Mouse (Mus musculus) kidney, adult 9 months (tissue): ENCODE data around the gene Pde2a.

Source experiments
- DNase-seq: peaks from one replicate; pipeline ENCODE4 v3.0.0; 2022

Pde2a gene

DNA sequence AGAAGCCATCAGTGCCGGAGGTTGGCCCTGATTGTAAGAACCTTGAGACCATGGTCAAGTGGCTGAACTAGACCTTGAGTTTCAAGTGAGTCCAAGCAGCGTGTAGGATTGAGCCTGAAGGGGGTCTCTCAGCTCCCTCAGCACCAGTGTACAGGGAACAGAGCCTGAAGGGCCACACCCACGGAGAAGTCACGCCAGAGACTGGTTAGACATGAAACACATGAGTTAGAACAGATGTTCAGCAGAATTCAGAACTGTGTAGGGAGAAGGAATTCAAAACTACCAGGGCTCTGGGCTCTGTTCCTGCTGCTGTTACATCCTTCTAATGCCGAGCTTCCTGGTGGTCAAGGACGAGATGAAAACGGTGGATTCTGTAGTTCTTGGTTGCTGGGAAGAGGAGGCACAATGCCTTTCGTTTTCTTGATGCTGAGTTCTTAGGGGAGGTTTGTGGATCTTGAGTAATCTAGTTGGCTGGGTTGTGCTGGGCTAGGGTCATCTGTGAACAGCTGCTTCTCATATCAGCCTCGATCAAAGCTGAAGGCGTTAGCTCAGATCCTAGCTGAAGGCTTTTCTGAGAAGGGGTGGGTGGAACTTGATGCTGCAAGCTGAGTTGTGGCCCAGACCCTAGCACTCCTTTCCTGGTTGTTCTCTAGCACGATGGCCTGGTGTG, 11.1 kb upstream of the Pde2a start, which contains the start of gene Gm45837:
Gene Gm45837, plus strand, starts transcription at position 620 of the 670 bp plus-strand sequence.
- no peak for DNase-seq

GRCm38 (mm10) chr7:101412796-101413195, 8.7 kb upstream of the Pde2a start:
- DNase-seq, result peak; percentile 85

DNA sequence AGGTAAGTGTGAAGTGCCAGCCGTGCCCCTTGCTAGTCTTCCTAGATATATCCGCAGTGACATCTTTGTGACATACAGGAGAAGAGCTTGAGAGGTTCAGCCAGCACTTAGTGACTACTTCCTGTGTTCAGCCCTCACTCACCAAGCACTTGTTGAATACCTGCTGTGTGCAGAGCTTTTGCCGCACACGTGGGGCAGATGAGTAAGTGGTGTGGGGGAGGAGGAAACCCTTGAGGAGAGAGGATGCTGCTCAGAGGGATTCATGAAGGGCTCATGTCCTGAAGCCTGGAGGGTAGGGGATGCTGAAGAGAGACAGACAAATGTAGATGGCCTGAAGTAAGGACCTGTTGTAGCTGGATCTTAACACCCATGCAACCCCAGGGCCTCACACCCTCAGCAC, 7.3 kb upstream of the Pde2a start:
- DNase-seq, result no peak

GRCm38 (mm10) chr7:101414661-101415511, 6.6 kb upstream of the Pde2a start:
- no peak for DNase-seq

GRCm38 (mm10) chr7:101415512-101416100, 5.9 kb upstream of the Pde2a start:
- no peak for DNase-seq

GRCm38 (mm10) chr7:101416391-101416790, 5.1 kb upstream of the Pde2a start:
- DNase-seq, result no peak

DNA sequence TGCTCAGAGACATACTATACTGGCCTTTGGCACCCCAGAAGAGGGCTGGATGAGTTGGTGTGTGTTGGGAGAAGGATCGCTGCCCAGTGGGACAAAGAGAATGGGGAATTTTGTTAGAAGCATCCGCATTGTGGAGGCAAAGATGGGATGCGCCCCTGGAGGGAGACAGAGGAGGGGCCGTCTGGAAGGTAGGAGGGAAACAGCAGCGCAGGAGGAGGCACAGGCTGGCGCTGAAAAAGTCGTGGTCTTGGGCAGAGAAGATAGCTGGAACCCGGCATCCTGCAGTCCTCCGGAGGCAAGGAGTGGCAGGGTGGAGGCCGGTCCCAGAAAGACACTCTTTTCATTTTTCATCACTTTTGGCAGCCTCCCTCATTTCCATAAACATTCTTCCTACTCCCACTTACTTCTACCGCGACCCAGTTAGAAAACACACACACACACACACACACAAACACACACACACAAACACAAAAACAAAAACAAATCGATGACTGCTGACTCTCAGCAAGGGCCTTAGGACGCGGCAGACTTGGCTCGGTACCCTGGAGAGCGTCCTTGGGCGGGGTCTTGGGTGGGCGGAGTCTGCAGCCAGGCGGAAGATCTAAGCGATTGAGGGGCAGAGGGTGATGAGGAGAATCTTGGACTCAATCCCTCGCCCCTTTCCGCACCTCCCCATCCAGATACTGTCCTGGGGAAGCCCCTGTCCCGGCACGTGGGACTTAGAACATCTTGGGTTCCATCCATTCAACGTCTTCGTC, 2.3 kb upstream of the Pde2a start:
- DNase-seq, result no peak

- no peak for DNase-seq
These were observed 578 bp downstream of the Pde2a start for GRCm38 (mm10) chr7:101422069-101422468.

- no peak for DNase-seq
These were observed 1.2 kb downstream of the Pde2a start for GRCm38 (mm10) chr7:101422646-101423045.

DNA sequence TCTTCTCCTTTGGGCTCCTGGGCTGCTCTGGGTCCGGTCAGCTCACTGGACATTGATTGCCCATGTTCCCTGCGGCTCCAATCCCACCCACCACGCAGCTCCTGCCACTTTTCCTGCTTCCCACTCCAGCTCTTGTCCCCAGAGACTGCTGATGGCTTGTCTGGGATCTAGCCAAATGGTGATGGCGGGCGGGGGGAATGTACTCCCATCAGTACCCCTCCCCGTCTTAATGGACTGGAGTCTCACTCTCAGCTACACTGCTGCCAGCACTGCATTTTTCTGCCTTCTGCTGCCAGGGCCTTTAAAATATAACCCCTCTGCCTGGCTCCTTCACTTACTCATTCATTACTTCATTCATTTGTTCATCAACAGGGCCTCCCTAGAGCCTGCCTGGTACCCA, 2.5 kb downstream of the Pde2a start:
- no peak for DNase-seq

DNA sequence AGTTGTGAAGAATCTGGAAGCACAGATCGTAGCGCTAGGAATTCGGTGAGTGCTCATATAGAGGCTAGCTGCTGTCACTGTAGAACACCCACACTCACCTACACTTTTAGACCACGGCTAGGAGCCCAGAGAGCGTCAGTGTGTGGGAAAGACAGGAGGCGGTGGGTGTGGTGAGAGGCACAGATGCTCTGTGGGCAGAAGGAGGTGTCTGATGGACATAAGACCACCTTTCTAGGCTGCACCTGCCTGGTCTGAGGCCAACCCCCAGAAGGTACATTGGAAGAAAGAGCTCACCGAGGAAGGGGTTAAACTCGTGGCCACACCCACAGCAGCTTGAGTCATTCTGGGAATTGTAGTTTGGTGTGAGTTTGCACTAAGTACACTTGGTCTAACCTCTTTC, 5.2 kb downstream of the Pde2a start:
- no peak for DNase-seq

DNA sequence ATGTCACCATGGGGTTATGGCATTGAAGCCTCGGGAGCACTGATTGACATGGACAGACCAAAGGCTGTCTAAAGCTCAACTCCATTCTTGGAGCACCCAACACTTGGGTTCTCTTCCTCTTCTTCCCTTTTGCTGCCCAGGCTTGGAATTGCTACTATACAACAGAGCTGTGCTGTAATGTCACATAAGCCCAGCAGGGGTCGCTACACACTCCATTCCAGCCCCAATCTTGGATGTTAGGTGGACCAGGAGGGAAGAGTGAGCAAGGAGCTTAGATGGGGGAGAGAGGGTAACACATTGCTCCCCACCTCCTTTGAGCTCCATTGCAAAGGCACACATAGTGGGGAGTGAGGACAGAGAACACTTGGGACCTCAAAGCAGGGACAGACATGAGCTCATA, 6.2 kb downstream of the Pde2a start:
- DNase-seq, result peak; percentile 27

- no peak for DNase-seq
These were observed 13.5 kb downstream of the Pde2a start for GRCm38 (mm10) chr7:101435038-101435437.

GRCm38 (mm10) chr7:101437876-101438275, 16.4 kb downstream of the Pde2a start:
- no peak for DNase-seq

- no peak for DNase-seq
These were observed 21.6 kb downstream of the Pde2a start for GRCm38 (mm10) chr7:101443093-101443492.

- DNase-seq, result no peak
These were observed 22.7 kb downstream of the Pde2a start for GRCm38 (mm10) chr7:101444211-101444610.

- no peak for DNase-seq
These were observed 28.4 kb downstream of the Pde2a start for GRCm38 (mm10) chr7:101449855-101450254.

- peak; percentile 85 for DNase-seq
These were observed 29.2 kb downstream of the Pde2a start for GRCm38 (mm10) chr7:101450422-101451401.

DNA sequence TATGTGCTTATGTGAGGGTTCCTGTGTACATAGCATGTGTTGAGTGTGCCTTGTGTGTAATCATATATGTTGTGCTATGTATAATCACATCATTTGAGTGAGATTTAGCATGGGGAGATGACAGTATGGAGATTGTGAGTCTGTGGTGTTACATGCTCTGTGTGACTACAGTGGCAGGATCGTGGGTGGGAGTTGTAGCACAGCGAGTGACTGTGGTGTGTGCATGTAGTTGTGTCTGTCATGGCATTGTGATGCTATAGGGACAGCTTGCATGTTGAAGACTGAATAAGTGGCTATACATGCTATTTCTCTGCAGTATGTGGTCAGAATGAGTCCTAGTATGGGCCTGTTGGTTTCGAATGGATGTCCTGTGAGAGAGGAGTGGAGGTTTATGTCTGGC, 31.2 kb downstream of the Pde2a start:
- no peak for DNase-seq

GRCm38 (mm10) chr7:101453296-101453695, 31.8 kb downstream of the Pde2a start:
- DNase-seq, result no peak

GRCm38 (mm10) chr7:101453725-101454124, 32.2 kb downstream of the Pde2a start:
- DNase-seq, result peak; percentile 68

- no peak for DNase-seq
These were observed 33.0 kb downstream of the Pde2a start for GRCm38 (mm10) chr7:101454479-101454878.
